Mouse (Mus musculus): ENCODE measurements around the gene Mta1.

GRCm38 (mm10) chr12:113150591-113150990, 52.5 kb downstream of the Mta1 start:
- TF ChIP-seq CTCF (conservative IDR thresholded peaks at IDR 0.05; ENCODE audit: low read length), result no peak
- no peak for TF ChIP-seq NANOG (IDR thresholded peaks at IDR 0.05; ENCODE audit: borderline replicate concordance, low read length)
